Mouse (Mus musculus) left cerebral cortex, adult 18-20 months (tissue): ENCODE measurements around the gene Mrpl57. TPM values are rescaled to one million over a fixed set of nuclear protein-coding genes. Genes with fewer than 3 reads are reported as not detected.

Experiments
- DNase-seq, 2 experiments: peaks; one replicate each; pipeline ENCODE4 v3.0.0; 2021 to 2022; ENCODE audit warnings: low spot score in 2 of 2, mixed read lengths in 1 of 2
- microRNA-seq, 2 experiments: library from miRNA; unstranded; fragments of <30 nt; microRNA quantifications; one replicate each; pipeline ENCODE4 v1.2.0; 2021
- total RNA-seq, 2 experiments: library from RNA; stranded (reverse); gene quantifications; 2 replicates each; pipeline ENCODE4 v1.2.3; 2021

The Mrpl57 gene
- total RNA-seq, 2 experiments from 2014 or later = 50.5 to 61.8 TPM

- DNase-seq = no peak
Observed at GRCm38 (mm10) chr14:57858601-57859000, 32.6 kb downstream of the Mrpl57 start.

- DNase-seq = no peak
Observed at GRCm38 (mm10) chr14:57859520-57859919, 33.5 kb downstream of the Mrpl57 start.

GRCm38 (mm10) chr14:57861987-57862412, 36.0 kb downstream of the Mrpl57 start:
- DNase-seq = no peak

GRCm38 (mm10) chr14:57863129-57863528, 37.1 kb downstream of the Mrpl57 start:
- no peak for DNase-seq

- DNase-seq = no peak
Observed at GRCm38 (mm10) chr14:57865256-57865655, 39.2 kb downstream of the Mrpl57 start.

GRCm38 (mm10) chr14:57866676-57867276, 40.7 kb downstream of the Mrpl57 start:
- no peak for DNase-seq

GRCm38 (mm10) chr14:57877921-57878320, 51.9 kb downstream of the Mrpl57 start:
- DNase-seq = no peak

Small RNA genes lying within 50 kb of the gene (microRNA-seq; reads per million reads assigned to microRNA genes)
- 1.5 reads per million in 2 experiments for gene Mir3077

Other genes with a start within 250 kb of the Mrpl57 start
- 10 to 100 TPM; 12.3 to 12.8 TPM for gene Xpo4, start 160.8 kb upstream of the Mrpl57 start, total RNA-seq
- under 1 TPM; 0.81 to 0.82 TPM for gene Gm49361, start 80.1 kb upstream of the Mrpl57 start, total RNA-seq
- 10 to 100 TPM; 18.2 to 21.3 TPM for gene Lats2, start 67.8 kb upstream of the Mrpl57 start, total RNA-seq
- gene Sap18, start 28.1 kb upstream of the Mrpl57 start, total RNA-seq = 10 to 100 TPM; 56.5 to 62.8 TPM
- under 1 TPM; 0.37 to 0.42 TPM for gene Ska3, start within 50 bp of the Mrpl57 start, total RNA-seq
- 10 to 100 TPM; 34.7 to 38.0 TPM for gene Zdhhc20, start 64.0 kb downstream of the Mrpl57 start, total RNA-seq
- gene Micu2, start 173.0 kb downstream of the Mrpl57 start, total RNA-seq = 10 to 100 TPM; 23.4 to 25.4 TPM
- gene Fgf9, start 244.3 kb downstream of the Mrpl57 start, total RNA-seq = 10 to 100 TPM; 22.5 to 25.3 TPM